Mouse (Mus musculus) natural killer cell, adult 2 months (primary cell): ENCODE measurements around the gene Adamts1.

Source experiments
- DNase-seq, 2 experiments: peaks; one replicate each; pipeline ENCODE4 v3.0.0; 2022; ENCODE audit warnings: low spot score in 2 of 2

The Adamts1 gene

DNA sequence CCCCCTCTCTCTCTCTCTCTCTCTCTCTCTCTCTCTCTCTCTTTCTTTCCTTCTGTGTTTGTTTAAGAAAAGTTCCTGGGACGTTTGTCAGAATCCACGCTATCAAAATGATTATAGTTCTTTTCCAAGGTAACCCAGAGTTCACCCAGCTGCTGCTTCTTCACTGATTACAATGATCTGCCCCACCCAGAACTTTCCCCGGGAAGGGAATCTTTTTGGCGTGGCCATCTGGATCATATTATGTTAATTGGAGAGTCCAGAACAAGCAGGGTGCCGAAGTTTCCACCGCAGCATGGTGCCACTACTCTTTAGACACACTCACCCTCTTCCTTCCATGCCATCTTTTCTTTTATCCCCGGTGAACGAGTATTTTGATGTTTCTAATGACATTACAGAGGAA is 37.2 kb downstream of the Adamts1 start:
- DNase-seq = no peak

DNA sequence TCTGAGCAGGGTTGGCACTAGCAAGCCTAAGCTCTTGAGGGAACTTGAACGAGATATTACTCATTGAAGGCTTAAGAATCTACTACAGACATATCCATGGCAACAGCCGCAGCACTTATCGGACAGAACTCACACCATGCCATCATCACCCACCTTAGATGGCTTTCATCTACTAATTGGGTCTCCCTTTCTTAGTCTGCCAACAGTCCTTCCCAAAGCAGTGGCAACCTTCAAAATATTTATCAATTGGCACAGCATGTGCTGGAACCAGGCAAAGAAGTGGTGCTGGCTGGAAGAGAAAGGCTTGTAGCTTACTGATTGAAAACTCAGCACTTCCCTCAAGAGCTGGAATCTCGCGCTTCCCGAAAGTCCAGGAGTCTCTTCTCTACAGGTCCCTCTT is 37.7 kb downstream of the Adamts1 start:
- no peak for DNase-seq

DNA sequence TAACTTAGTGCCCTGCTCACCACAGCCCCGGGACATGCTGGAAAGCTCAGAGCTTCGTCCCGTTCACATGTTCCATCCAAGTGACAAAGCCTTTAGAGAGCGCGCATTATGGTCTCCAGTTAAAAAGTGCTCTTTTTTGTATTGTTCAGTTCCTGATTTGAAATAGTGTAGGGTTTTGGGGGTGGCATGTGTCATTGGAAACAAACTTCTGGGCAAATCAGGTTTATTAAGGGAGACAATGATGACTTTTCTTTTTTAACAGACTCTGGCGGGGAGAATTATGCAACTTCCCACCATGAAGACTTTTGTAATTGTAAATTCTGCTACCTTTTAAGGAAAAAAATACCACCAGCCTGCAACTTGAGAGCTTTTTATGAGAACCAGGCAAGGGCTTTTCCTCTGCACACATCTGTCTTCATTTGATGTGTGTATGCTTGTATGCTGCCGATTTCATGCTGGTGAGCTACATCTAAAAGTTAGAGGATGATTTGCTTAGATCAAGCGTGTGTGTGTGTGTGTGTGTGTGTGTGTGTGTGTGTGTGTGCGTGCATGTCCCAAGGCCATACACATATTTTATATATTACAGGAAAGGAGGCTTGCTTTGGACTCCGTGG is 40.8 kb downstream of the Adamts1 start:
- no peak for DNase-seq

DNA sequence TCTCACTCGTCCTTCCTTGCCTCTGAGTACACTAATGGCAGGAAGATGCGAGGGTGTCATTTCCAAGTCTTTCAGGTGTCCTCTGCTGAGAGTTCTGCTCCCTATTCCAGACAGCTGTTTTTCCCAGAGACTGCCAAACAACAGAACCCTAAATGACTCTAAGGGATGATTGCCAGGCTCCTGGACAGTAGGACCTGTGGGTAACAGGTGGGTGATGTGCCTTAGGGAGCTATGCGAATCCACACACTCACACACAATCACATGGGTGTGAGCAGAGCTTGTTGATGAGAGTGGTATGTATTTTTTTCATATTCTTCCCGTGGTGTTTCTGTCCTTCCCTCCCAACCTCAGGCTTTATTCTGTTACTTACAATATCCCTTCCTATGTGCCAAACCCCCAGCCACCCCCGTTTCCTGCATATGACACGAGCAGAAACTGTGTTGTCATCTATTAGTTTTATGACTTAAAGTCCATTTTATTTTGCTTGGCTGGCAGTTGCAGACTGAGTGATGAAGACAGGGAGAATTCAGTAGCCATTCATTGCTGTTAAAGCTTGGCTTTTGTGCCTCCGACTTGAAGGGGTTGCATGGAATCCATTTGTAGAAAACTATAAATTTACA is 41.8 kb downstream of the Adamts1 start:
- no peak for DNase-seq

DNA sequence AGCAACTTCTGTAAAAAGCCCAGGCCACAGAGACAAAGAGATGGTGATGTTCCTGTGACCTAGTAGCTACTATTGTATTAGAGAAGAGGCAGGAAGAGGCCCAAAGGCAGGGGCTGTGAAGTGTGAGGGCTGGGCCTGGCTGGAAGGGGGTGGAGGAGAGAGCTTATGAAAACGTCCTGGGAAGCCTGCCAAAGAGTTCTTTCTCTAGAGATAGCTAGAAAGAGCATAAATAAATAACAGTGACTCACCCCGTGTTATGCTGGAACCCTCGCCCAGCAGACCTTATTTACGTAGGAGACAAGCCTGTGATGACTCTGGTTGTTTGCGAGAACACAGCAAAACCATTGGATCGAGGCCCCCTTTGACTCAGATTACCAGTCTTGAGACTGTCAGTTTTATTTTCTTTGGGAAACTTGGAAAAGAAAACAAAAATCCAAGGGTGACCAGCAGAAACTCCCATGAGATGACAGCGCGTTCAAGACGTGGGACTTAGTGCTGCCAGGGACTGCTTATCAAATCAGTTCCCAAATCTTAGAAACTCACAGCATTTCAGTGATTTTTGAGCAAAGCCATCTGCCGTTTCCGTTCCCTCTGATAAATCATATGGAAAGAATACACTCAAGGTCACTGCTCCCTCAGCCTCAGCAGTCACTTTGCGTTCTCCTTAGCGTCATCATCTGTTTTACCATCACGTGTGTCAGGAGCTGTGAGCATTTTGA is 46.7 kb downstream of the Adamts1 start:
- no peak for DNase-seq

DNA sequence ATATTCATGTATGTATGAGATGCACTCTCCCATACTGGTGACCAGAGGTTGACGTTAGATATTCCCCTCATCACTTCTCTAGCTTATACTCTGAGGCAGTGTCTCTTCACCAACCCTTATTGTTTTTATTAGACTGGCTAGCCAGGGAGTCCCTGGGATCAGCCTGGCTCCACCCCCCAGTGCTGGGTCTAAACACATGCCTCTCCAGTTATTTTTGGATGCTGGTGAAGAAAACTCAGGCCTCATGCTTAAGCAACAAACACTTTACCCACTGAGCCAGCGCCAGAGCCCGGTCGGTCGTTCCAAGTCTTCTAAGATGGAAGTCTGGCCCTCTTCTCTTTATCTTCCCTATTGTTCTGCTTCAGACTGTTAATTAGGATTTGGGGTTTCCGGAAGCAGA is 53.6 kb downstream of the Adamts1 start:
- no peak for DNase-seq

DNA sequence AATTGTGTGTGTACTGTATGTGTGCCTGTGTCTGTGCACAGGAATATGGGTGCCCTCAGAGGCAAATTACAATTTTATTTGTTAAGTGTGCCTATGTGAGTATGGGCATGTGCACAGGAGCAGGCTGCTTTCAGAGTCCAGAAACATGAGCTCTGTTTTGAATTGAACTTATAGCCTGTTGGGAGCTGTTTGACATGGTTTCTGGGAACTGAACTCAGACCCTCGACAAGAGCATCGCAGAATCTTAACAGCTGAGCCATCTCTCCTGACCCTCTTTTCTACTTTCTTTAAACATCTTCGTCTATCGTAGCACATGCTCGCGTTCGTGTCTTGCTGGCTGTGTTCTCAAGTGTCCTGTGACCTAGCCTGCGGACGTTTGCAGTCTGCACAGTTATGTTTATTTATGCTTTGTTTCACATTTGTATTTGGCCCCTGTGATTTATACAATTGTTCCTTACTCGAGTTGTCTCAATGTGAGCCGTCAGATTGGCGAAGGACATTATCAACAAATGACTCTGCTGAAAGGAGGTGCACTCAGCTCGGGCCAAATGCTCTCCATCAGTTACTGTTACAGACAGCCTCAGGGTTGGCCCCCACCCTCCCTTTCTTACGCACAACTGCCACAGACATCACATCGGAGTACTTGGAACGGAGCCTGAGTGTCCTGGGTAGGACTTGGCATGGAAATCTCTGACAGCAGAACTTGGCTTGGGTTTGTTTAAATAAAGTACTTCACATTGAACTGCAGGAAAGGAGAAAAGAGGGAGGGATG is 55.1 kb downstream of the Adamts1 start:
- no peak for DNase-seq

DNA sequence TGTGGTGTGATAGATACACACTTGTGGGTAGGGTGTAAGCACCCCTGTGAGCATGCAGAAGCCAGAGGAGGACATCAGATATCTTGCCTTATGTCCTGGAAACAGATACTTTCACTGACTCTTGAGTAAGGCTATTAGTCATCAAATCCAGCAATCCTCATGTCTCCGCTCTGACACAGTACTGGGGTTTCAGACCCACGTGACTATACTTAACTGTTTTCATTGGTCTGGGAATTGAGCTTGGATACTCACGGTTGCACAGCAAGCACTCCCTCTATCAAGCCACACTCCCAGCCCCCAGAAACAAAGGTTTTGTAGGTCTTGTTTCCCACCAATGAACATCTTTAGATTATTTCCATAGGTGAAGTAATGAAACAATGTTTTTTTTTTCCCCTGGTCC is 56.5 kb downstream of the Adamts1 start:
- no peak for DNase-seq
